Mouse (Mus musculus): ENCODE measurements around the gene Apol7e.
A peak's percentile ranks its signal among the peaks of the same experiment; 100 is the strongest.

DNA sequence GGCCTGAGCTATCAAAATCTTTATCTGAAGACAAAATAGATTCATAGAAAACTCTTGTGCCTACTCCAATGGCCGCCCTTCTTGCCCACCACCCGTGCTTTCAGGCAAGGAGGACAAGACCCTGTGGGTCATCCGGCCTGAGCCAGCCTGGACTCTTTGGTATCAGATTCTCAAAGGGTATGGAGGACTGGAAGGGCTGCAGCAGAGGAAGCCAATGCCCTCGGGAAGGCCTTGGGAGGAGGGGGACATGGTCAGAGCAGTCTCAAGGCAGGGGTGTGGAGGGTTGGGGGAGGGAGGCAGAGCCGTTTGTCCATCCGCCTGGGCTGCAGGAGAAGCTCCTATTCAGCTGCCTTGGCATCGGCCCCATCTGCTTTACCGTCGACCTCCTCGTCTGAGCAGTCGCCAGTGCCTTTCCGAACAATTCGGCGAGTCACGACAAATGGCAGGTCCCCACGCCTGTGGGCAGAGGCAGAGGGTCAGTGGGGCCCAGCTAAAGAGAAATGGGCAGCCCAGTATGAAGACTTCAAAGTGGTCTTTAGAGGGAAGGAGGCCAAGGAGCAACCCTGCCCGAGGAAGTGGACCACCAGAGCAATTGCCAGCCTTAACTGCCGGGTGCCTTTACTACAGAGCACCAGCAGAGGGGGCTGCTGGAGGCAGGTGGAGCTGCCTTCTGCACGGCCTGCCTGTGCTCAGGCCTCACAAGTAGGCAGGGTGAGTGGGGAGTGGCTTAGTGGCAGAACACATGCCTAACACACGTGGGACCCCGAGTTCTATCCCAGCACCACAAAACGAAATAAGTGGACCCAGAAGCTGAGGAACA lies 63.1 kb downstream of the Apol7e start:
- TF ChIP-seq E2F4 (IDR thresholded peaks at IDR 0.05; ENCODE audit: insufficient read depth) (no peak), POLR2A (IDR thresholded peaks at IDR 0.05; ENCODE audit: insufficient read length, low read depth) (peak; percentile 52)

Data from myocyte (in vitro differentiated cells).